Mouse (Mus musculus) forebrain, embryonic 11.5 days (tissue): ENCODE data around the gene Olfr50. TPM values are rescaled to one million over a fixed set of nuclear protein-coding genes. Genes with fewer than 3 reads are reported as not detected.

Source experiments
- ATAC-seq: fragments of 200-750 bp; cut with Nextera tagmentation; replicated peaks from 2 replicates; pipeline ENCODE4 v1.8.0; 2017; ENCODE audit warnings: moderate TSS enrichment; ENCODE audit not compliant: low FRiP score
- DNase-seq: peaks from one replicate; pipeline ENCODE4 v3.0.0-alpha.2; 2017; ENCODE audit warnings: low spot score
- H3K27ac ChIP-seq: fragments of 300-500 bp; sonication (generic); 2 replicates; pipeline ENCODE4 v1.5.1; 2014; ENCODE audit warnings: low read depth, low read length
- H3K27me3 ChIP-seq: fragments of 300-500 bp; sonication (generic); 2 replicates; pipeline ENCODE4 v1.6.1; 2014; ENCODE audit warnings: mild to moderate bottlenecking, low read length, mixed read lengths; ENCODE audit not compliant: control insufficient read depth, insufficient read depth
- H3K36me3 ChIP-seq: fragments of 300-500 bp; sonication (generic); 2 replicates; pipeline ENCODE4 v1.6.1; 2014; ENCODE audit warnings: mild to moderate bottlenecking, low read length, moderate library complexity, mixed read lengths; ENCODE audit not compliant: control insufficient read depth, insufficient read depth
- H3K4me1 ChIP-seq: fragments of 300-500 bp; sonication (generic); replicated peaks from 2 replicates; pipeline ENCODE4 v1.6.1; 2014; ENCODE audit warnings: low read length, mixed read lengths; ENCODE audit not compliant: control insufficient read depth, insufficient read depth
- H3K4me2 ChIP-seq: fragments of 300-500 bp; sonication (generic); 2 replicates; pipeline ENCODE4 v1.6.1; 2014; ENCODE audit warnings: low read depth, mild to moderate bottlenecking, low read length, moderate library complexity, mixed read lengths; ENCODE audit not compliant: severe bottlenecking
- H3K4me3 ChIP-seq: fragments of 300-500 bp; sonication (generic); 2 replicates; pipeline ENCODE4 v1.5.1; 2014; ENCODE audit warnings: low read depth, low read length
- H3K9ac ChIP-seq: fragments of 300-500 bp; sonication (generic); 2 replicates; pipeline ENCODE4 v1.6.1; 2014; ENCODE audit warnings: low read length
- H3K9me3 ChIP-seq: fragments of 300-500 bp; sonication (generic); 2 replicates; pipeline ENCODE4 v1.6.1; 2016; ENCODE audit warnings: low read length, mixed read lengths; ENCODE audit not compliant: control insufficient read depth
- WGBS: fragments of 180-500 bp; shearing (Covaris S2); extraction: QIAGEN DNeasy Blood & Tissue Kit; methylation state at CpG from one replicate; pipeline ENCODE4 v1.1.7; 2014; 5-methylcytosine and 5-hydroxymethylcytosine counted together
- polyA plus RNA-seq: library from polyadenylated mRNA; unstranded; fragments of >200 nt; fragmentation: Nextera tagmentation; extraction: Ambion mirVana; gene quantifications from 2 replicates; pipeline ENCODE4 v1.2.1, GENCODE M21; 2014

The Olfr50 gene
- polyA plus RNA-seq, result not detected in 2 replicates

GRCm38 (mm10) chr2:36790238-36790637, at the start of gene Olfr50:
TSS of gene Olfr50 (plus strand) at chr2:36790538.
- Histone ChIP-seq H3K36me3 (no peaks in the 10 kb centered on the region), H3K27ac (no peak within 1 kb of the TSS), H3K4me3 (no peak within 1 kb of the TSS), H3K4me2 (no peak within 1 kb of the TSS), H3K27me3 (no peaks in the 10 kb centered on the region), H3K4me1 (no peaks in the 10 kb centered on the region), H3K9ac (no peak within 1 kb of the TSS), H3K9me3 (peaks cover 7% of the 10 kb centered on the region; the same call in 1 of the 2 replicates)
- DNase-seq (no peak), ATAC-seq (no peak)
- 81% methylated on average over 2 of the region's 2 CpGs for WGBS

GRCm38 (mm10) chr2:36783976-36784375, 6.4 kb upstream of the Olfr50 start, which contains the start of gene Olfr348:
TSS of gene Olfr348 (plus strand) at chr2:36784276.
- no peaks in the 10 kb centered on the region for H3K27me3 ChIP-seq
- peaks cover 6% of the 10 kb centered on the region; the same call in 1 of the 2 replicates for H3K9me3 ChIP-seq
- no peak within 1 kb of the TSS for H3K9ac ChIP-seq
- ATAC-seq (no peak), DNase-seq (no peak)
- H3K36me3 ChIP-seq, result no peaks in the 10 kb centered on the region
- H3K4me2 ChIP-seq, result no peak within 1 kb of the TSS
- 73% methylated on average over 2 of the region's 2 CpGs for WGBS
- no peak within 1 kb of the TSS for H3K4me3 ChIP-seq
- H3K27ac ChIP-seq, result no peak within 1 kb of the TSS
- H3K4me1 ChIP-seq, result no peaks in the 10 kb centered on the region

GRCm38 (mm10) chr2:36816932-36817331, 26.6 kb downstream of the Olfr50 start, which contains the start of gene Olfr3:
TSS of gene Olfr3 (minus strand) at chr2:36817032.
- no peak within 1 kb of the TSS for H3K4me2 ChIP-seq
- no peaks in the 10 kb centered on the region for H3K4me1 ChIP-seq
- 79% methylated on average over 1 of the region's 1 CpGs for WGBS
- DNase-seq, result no peak
- H3K27ac ChIP-seq, result no peak within 1 kb of the TSS
- ATAC-seq, result no peak
- no peaks in the 10 kb centered on the region for H3K27me3 ChIP-seq
- H3K4me3 ChIP-seq, result no peak within 1 kb of the TSS
- no peaks in the 10 kb centered on the region for H3K36me3 ChIP-seq
- H3K9ac ChIP-seq, result no peak within 1 kb of the TSS
- peaks cover 2% of the 10 kb centered on the region; the same call in 1 of the 2 replicates for H3K9me3 ChIP-seq

- WGBS, result 90% methylated on average over 1 of the region's 1 CpGs
- H3K36me3 ChIP-seq, result no peaks in the 10 kb centered on the region
- ATAC-seq (no peak), DNase-seq (no peak)
- H3K4me2 ChIP-seq, result no peak within 1 kb of the TSS
- no peaks in the 10 kb centered on the region for H3K27me3 ChIP-seq
- H3K4me3 ChIP-seq, result no peak within 1 kb of the TSS
- H3K4me1 ChIP-seq, result no peaks in the 10 kb centered on the region
- H3K27ac ChIP-seq, result no peak within 1 kb of the TSS
- H3K9me3 ChIP-seq, result peaks cover 2% of the 10 kb centered on the region; the same call in 1 of the 2 replicates
- H3K9ac ChIP-seq, result no peak within 1 kb of the TSS
Measured at GRCm38 (mm10) chr2:36846010-36846409, 55.7 kb downstream of the Olfr50 start, which contains the start of gene Olfr350. TSS of gene Olfr350 (plus strand) at chr2:36846310.

Other genes with a start within 250 kb of the Olfr50 start
- not detected in 2 replicates for gene Olfr344, start 223.9 kb upstream of the Olfr50 start, polyA plus RNA-seq
- not detected in 2 replicates for gene Olfr345, start 150.5 kb upstream of the Olfr50 start, polyA plus RNA-seq
- gene Olfr346, start 104.8 kb upstream of the Olfr50 start, polyA plus RNA-seq, result not detected in 2 replicates
- not detected in 2 replicates for gene Olfr347, start 58.6 kb upstream of the Olfr50 start, polyA plus RNA-seq
- not detected in 2 replicates for gene Olfr348, start 6.3 kb upstream of the Olfr50 start, polyA plus RNA-seq
- gene Olfr3, start 26.5 kb downstream of the Olfr50 start, polyA plus RNA-seq, result not detected in 2 replicates
- gene Olfr350, start 55.8 kb downstream of the Olfr50 start, polyA plus RNA-seq, result not detected in 2 replicates
- gene Olfr351, start 72.1 kb downstream of the Olfr50 start, polyA plus RNA-seq, result not detected in 2 replicates
- gene Olfr352, start 77.9 kb downstream of the Olfr50 start, polyA plus RNA-seq, result not detected in 2 replicates
- not detected in 2 replicates for gene Olfr353, start 102.4 kb downstream of the Olfr50 start, polyA plus RNA-seq
- gene Olfr354, start 115.1 kb downstream of the Olfr50 start, polyA plus RNA-seq, result not detected in 2 replicates
- not detected in 2 replicates for gene Olfr355, start 138.4 kb downstream of the Olfr50 start, polyA plus RNA-seq
- gene Olfr356, start 146.6 kb downstream of the Olfr50 start, polyA plus RNA-seq, result not detected in 2 replicates
- gene Olfr357, start 203.3 kb downstream of the Olfr50 start, polyA plus RNA-seq, result not detected in 2 replicates
- gene Olfr358, start 218.8 kb downstream of the Olfr50 start, polyA plus RNA-seq, result not detected in 2 replicates